Comparison of ENCODE assay signal across 16 mouse cellular contexts in genomic region chr6:107415766-107416165, GRCm38 (mm10).
DNase-seq lines count a peak whose midpoint lies in the region; ATAC-seq and TF ChIP-seq lines count a peak whose summit lies in the region.
"Had no signal": no experiment of that assay in that cellular context is flagged by ENCODE, and none has a peak within 500 bp of the region (broad histone marks: within the 10 kb centered on the region; RNA-seq: fewer than 3 reads in every experiment).

No protein-coding gene starts in this region.

- TF ChIP-seq RAD21 in CH12.LX (IDR thresholded peaks at IDR 0.05; ENCODE audit: low read depth, low read length) = no peak

- H3K9ac ChIP-seq in limb, embryonic 14.5 days (ENCODE audit: low read depth, low read length, severe bottlenecking) = no peak overlapping the region
- no peak overlapping the region for H3K9ac ChIP-seq in CH12.LX (ENCODE audit: insufficient read depth, low read depth)
- H3K9ac ChIP-seq: limb, embryonic 13.5 days; neural tube, embryonic 12.5 days had no signal

- no peak for ATAC-seq in limb, embryonic 14.5 days (ENCODE audit: low FRiP score, low read depth)
- ATAC-seq: hindbrain, postnatal 0 days had no signal

- no peak overlapping the region for H3K4me2 ChIP-seq in limb, embryonic 14.5 days (replicated peaks; ENCODE audit: low read depth, low read length, severe bottlenecking)
- H3K4me2 ChIP-seq in CH12.LX (ENCODE audit: insufficient read depth, low read depth, poor library complexity, severe bottlenecking) = no peak overlapping the region
- H3K4me2 ChIP-seq: heart, embryonic 11.5 days; limb, embryonic 13.5 days; neural tube, embryonic 12.5 days had no signal

- peak; percentile 75 for DNase-seq in limb, embryonic 14.5 days (ENCODE audit: low spot score)
- DNase-seq in limb, embryonic 10.5 days (ENCODE audit: low spot score) = no peak
- peak; percentile 4 for DNase-seq in CH12.LX (ENCODE audit: extremely low read depth)
- peak; percentile 25 for DNase-seq in R1 (ENCODE audit: low read depth, low spot score)
- DNase-seq in hindlimb bud, embryonic 11.5 days (ENCODE audit: extremely low spot score, low read depth, low spot score) = peak; percentile 31
- DNase-seq in thymus, postnatal 10 days (ENCODE audit: low spot score in 2 of 2) = no peak
- no peak for DNase-seq in gastrocnemius, adult 18-20 months (ENCODE audit: low spot score)
- DNase-seq: adrenal gland, postnatal 36 days; cerebellum, adult 11 months; gastrocnemius, postnatal 25 days; thymus, adult 2 months had no signal

- no peaks in the 10 kb centered on the region for H3K79me2 ChIP-seq in CH12.LX (replicated peaks; ENCODE audit: control insufficient read depth, extremely low read depth, insufficient read depth, poor library complexity, severe bottlenecking)

- dilution Hi-C loops in CH12.LX (cut with MboI; ENCODE audit: extremely low pct_ligation_motif_present, extremely low pct_unique_long_range_greater_than_20kb, low sequenced_read_pairs) = no loop called here

- no peaks in the 10 kb centered on the region for H3K27me3 ChIP-seq in limb, embryonic 14.5 days (ENCODE audit: control insufficient read depth, insufficient read depth, low read length)
- H3K27me3 ChIP-seq in limb, embryonic 10.5 days (ENCODE audit: low read depth, poor library complexity, severe bottlenecking) = no peaks in the 10 kb centered on the region
- H3K27me3 ChIP-seq in CH12.LX (replicated peaks) = peaks cover 2% of the 10 kb centered on the region
- H3K27me3 ChIP-seq: limb, embryonic 13.5 days; neural tube, embryonic 12.5 days had no signal

- TF ChIP-seq CTCF in CH12.LX (conservative IDR thresholded peaks at IDR 0.05 in 1 of 2, IDR thresholded peaks at IDR 0.05 in 1 of 2; ENCODE audit: low read depth in 2 of 2, low read length in 2 of 2) = no peak

- no peaks in the 10 kb centered on the region for H3K9me3 ChIP-seq in limb, embryonic 14.5 days (ENCODE audit: control insufficient read depth, low read length)
- no peaks in the 10 kb centered on the region for H3K9me3 ChIP-seq in limb, embryonic 10.5 days (replicated peaks)
- no peaks in the 10 kb centered on the region for H3K9me3 ChIP-seq in CH12.LX (replicated peaks; ENCODE audit: low read length)
- H3K9me3 ChIP-seq: limb, embryonic 13.5 days; neural tube, embryonic 12.5 days had no signal

- no peak for TF ChIP-seq POLR2A in limb, embryonic 14.5 days (IDR thresholded peaks at IDR 0.05; ENCODE audit: borderline replicate concordance, extremely low read depth, insufficient read depth, insufficient read length)
- TF ChIP-seq POLR2A in CH12.LX (IDR thresholded peaks at IDR 0.05; ENCODE audit: low read depth, low read length) = no peak

- WGBS in limb, embryonic 14.5 days = 75% methylated on average over 4 of the region's 4 CpGs
- 81% methylated on average over 4 of the region's 4 CpGs for WGBS in limb, embryonic 10.5 days

- no peak overlapping the region for H3K27ac ChIP-seq in limb, embryonic 14.5 days (replicated peaks; ENCODE audit: low read depth, low read length)
- no peak overlapping the region for H3K27ac ChIP-seq in limb, embryonic 10.5 days
- no peak overlapping the region for H3K27ac ChIP-seq in CH12.LX (ENCODE audit: insufficient read depth, low read depth)
- H3K27ac ChIP-seq: hindbrain, postnatal 0 days; limb, embryonic 13.5 days; macrophage; neural tube, embryonic 12.5 days had no signal

- in situ Hi-C loops in CH12.LX (cut with MboI; ENCODE audit: low pct_ligation_motif_present, low pct_unique_long_range_greater_than_20kb, low sequenced_read_pairs) = no loop called here

- H3K4me3 ChIP-seq in limb, embryonic 14.5 days (replicated peaks; ENCODE audit: low read length) = no peak overlapping the region
- no peak overlapping the region for H3K4me3 ChIP-seq in limb, embryonic 10.5 days
- no peak overlapping the region for H3K4me3 ChIP-seq in CH12.LX (replicated peaks in 1 of 3; ENCODE audit: low read depth in 2 of 3, low read length in 2 of 3, poor library complexity in 1 of 3)
- H3K4me3 ChIP-seq: limb, embryonic 13.5 days; neural tube, embryonic 12.5 days had no signal

- no peak for TF ChIP-seq EP300 in CH12.LX (IDR thresholded peaks at IDR 0.05; ENCODE audit: low read length)

- no peaks in the 10 kb centered on the region for H3K36me3 ChIP-seq in limb, embryonic 14.5 days (ENCODE audit: control insufficient read depth, insufficient read depth, low read length)
- H3K36me3 ChIP-seq in limb, embryonic 10.5 days = no peaks in the 10 kb centered on the region
- no peaks in the 10 kb centered on the region for H3K36me3 ChIP-seq in CH12.LX (replicated peaks in 1 of 2; ENCODE audit: control insufficient read depth in 1 of 2, insufficient read depth in 1 of 2, low read length in 1 of 2)
- H3K36me3 ChIP-seq: limb, embryonic 13.5 days; neural tube, embryonic 12.5 days had no signal

- H3K4me1 ChIP-seq in limb, embryonic 14.5 days (ENCODE audit: control insufficient read depth, insufficient read depth, low read length) = no peaks in the 10 kb centered on the region
- no peaks in the 10 kb centered on the region for H3K4me1 ChIP-seq in limb, embryonic 10.5 days
- H3K4me1 ChIP-seq in CH12.LX (ENCODE audit: control insufficient read depth in 1 of 2, insufficient read depth in 2 of 2) = no peaks in the 10 kb centered on the region
- H3K4me1 ChIP-seq: limb, embryonic 13.5 days; neural tube, embryonic 12.5 days had no signal

TF ChIP-seq in CH12.LX, 34 proteins besides CTCF, POLR2A, EP300 and RAD21:
- no peak for TF ChIP-seq PAX5 (IDR thresholded peaks at IDR 0.05; ENCODE audit: low read length)
- TF ChIP-seq ZMIZ1 (IDR thresholded peaks at IDR 0.05; ENCODE audit: low read depth, low read length) = no peak
- no peak for TF ChIP-seq ELF1 (IDR thresholded peaks at IDR 0.05; ENCODE audit: low read depth, low read length)
- no peak for TF ChIP-seq ZKSCAN1 (IDR thresholded peaks at IDR 0.05; ENCODE audit: borderline replicate concordance, low read depth, low read length)
- no peak for TF ChIP-seq USF1 (IDR thresholded peaks at IDR 0.05; ENCODE audit: low read depth, low read length)

Comparison
In these comparisons a context has a peak if more than half of its experiments do, and no peak if none do; other contexts are left out.
1. DNase-seq: peak in limb, embryonic 14.5 days (single experiment), CH12.LX (single experiment), R1 (single experiment) and hindlimb bud, embryonic 11.5 days (single experiment); none in limb, embryonic 10.5 days (single experiment), thymus, postnatal 10 days (0 of 2) and gastrocnemius, adult 18-20 months (single experiment).